Mouse (Mus musculus) kidney, embryonic 16.5 days (tissue): ENCODE measurements at regions not wholly inside any gene's neighbourhood (a gene's known extent, or its start where the extent isn't known, plus 50 kb on each side); places are given as distances from the start of the nearest gene placed in this dataset.

Experiments
- ATAC-seq: fragments of 200-750 bp; cut with Nextera tagmentation; 2 replicates; pipeline ENCODE4 v1.8.0; 2017; ENCODE audit warnings: moderate TSS enrichment; ENCODE audit not compliant: low FRiP score, low TSS enrichment
- H3K27ac ChIP-seq: fragments of 300-500 bp; sonication (generic); 2 replicates; pipeline ENCODE4 v1.5.1; 2014; ENCODE audit warnings: low read length
- H3K27me3 ChIP-seq: fragments of 300-500 bp; sonication (generic); 2 replicates; pipeline ENCODE4 v1.6.1; 2014; ENCODE audit warnings: low read length, control low read depth, mixed read lengths; ENCODE audit not compliant: insufficient read depth
- H3K36me3 ChIP-seq: fragments of 300-500 bp; sonication (generic); 2 replicates; pipeline ENCODE4 v1.6.1; 2014; ENCODE audit warnings: low read length, control low read depth, mixed read lengths; ENCODE audit not compliant: insufficient read depth
- H3K4me1 ChIP-seq: fragments of 300-500 bp; sonication (generic); 2 replicates; pipeline ENCODE4 v1.6.1; 2014; ENCODE audit warnings: low read length, control low read depth, mixed read lengths; ENCODE audit not compliant: insufficient read depth
- H3K4me2 ChIP-seq: fragments of 300-500 bp; sonication (generic); replicated peaks from 2 replicates; pipeline ENCODE4 v1.6.1; 2014; ENCODE audit warnings: low read depth, low read length
- H3K4me3 ChIP-seq: fragments of 300-500 bp; sonication (generic); 2 replicates; pipeline ENCODE4 v1.5.1; 2014; ENCODE audit warnings: mild to moderate bottlenecking, low read length
- H3K9ac ChIP-seq: fragments of 300-500 bp; sonication (generic); replicated peaks from 2 replicates; pipeline ENCODE4 v1.6.1; 2014; ENCODE audit warnings: low read length
- H3K9me3 ChIP-seq: fragments of 300-500 bp; sonication (generic); 2 replicates; pipeline ENCODE4 v1.6.1; 2016; ENCODE audit warnings: low read length, control low read depth
- WGBS: fragments of 180-500 bp; shearing (Covaris S2); extraction: QIAGEN DNeasy Blood & Tissue Kit; methylation state at CpG from one replicate; pipeline ENCODE4 v1.1.7; 2014; 5-methylcytosine and 5-hydroxymethylcytosine counted together

DNA sequence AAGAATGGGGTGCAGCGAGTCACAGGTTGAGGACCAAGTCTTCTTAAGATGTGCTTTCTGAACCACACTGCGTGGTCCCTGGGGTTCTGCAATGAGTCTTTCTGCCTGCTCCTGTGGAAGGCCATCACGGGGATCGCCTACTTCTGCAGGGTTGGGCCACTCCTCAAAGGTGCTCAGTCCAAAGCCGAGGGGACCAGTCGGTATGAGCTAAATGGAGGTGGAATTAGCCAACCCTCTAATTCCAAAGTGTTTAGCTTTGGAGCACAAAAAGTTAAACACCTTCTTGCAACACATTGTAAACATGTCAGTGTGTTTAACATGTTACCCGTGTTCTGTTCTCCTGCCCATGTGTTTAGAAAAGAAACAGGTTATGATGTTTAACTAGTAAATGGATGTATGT, 225.1 kb downstream of the Srbd1 start:
- Histone ChIP-seq H3K9me3 (no peaks in the 10 kb centered on the region), H3K4me2 (no peak overlapping the region), H3K9ac (no peak overlapping the region), H3K4me1 (0 out of 2 replicates have a peak, but pooled peaks cover 3% of the 10 kb centered on the region), H3K4me3 (no peak overlapping the region), H3K27ac (no peak overlapping the region), H3K36me3 (no peaks in the 10 kb centered on the region), H3K27me3 (no peaks in the 10 kb centered on the region; the same call in none of the 2 replicates)
- no peak for ATAC-seq
- WGBS = 82% methylated on average over 7 of the region's 7 CpGs

GRCm38 (mm10) chr17:85915870-85916269, 227.8 kb upstream of the Six2 start:
- H3K9ac ChIP-seq = no peak overlapping the region
- 89% methylated on average over 3 of the region's 3 CpGs for WGBS
- no peak for ATAC-seq
- H3K36me3 ChIP-seq = no peaks in the 10 kb centered on the region
- H3K27ac ChIP-seq = no peak overlapping the region
- H3K27me3 ChIP-seq = no peaks in the 10 kb centered on the region; the same call in 1 of the 2 replicates
- no peak overlapping the region for H3K4me2 ChIP-seq
- H3K4me1 ChIP-seq = no peaks in the 10 kb centered on the region
- H3K4me3 ChIP-seq = no peak overlapping the region
- H3K9me3 ChIP-seq = no peaks in the 10 kb centered on the region

DNA sequence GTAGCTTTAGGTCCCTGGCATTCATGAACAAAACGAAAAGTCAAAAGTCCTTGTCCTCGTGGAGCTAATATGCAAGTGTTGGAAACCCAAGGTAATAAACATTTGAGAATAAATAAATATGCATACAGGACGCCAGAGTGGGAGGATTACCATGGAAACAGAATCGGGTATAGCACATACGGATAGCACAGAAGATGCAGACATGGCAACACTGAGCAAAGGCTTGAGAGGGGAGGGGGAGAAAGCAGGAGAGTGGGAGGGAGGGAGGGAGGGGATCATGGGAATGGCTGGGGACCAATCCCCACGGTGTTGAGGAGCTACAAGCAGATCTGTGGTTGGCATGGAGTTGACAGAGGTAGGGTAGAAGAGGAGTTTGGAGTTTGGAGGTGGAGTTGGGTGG, 226.0 kb upstream of the Six2 start:
- Histone ChIP-seq H3K27ac (no peak overlapping the region), H3K9me3 (no peaks in the 10 kb centered on the region), H3K4me3 (no peak overlapping the region), H3K36me3 (no peaks in the 10 kb centered on the region), H3K4me2 (no peak overlapping the region), H3K9ac (no peak overlapping the region), H3K4me1 (no peaks in the 10 kb centered on the region), H3K27me3 (no peaks in the 10 kb centered on the region; the same call in 1 of the 2 replicates)
- no peak for ATAC-seq
- WGBS = 74% methylated on average over 6 of the region's 6 CpGs

DNA sequence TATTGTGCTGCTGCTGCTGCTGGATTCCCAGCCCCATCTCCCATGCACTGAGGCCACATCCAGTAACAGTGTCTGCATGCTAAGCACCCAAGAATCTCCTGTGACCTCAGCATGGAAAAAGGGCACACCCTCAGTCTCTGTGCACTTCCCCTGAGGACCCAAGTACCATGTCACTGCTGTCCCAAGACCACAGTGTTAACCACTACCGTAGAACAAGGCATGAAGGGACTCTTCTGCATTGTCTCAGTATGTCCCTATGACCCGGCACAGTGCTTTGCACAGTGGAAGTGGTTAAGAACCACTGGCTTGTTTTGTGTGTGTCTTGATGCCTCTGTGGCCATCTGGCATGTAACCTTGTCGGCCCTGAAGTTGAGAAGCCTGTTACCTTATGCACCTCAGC, 220.6 kb upstream of the Six2 start:
- Histone ChIP-seq H3K9ac (no peak overlapping the region), H3K4me1 (no peaks in the 10 kb centered on the region), H3K4me3 (no peak overlapping the region), H3K9me3 (0 out of 2 replicates have a peak, but pooled peaks cover 6% of the 10 kb centered on the region), H3K27ac (no peak overlapping the region), H3K4me2 (no peak overlapping the region), H3K36me3 (no peaks in the 10 kb centered on the region), H3K27me3 (no peaks in the 10 kb centered on the region)
- 90% methylated on average over 3 of the region's 3 CpGs for WGBS
- ATAC-seq = no peak

GRCm38 (mm10) chr17:85906597-85907187, 218.6 kb upstream of the Six2 start:
- H3K9me3 ChIP-seq = 0 out of 2 replicates have a peak, but pooled peaks cover 6% of the 10 kb centered on the region
- no peak for ATAC-seq
- no peak overlapping the region for H3K4me2 ChIP-seq
- no peaks in the 10 kb centered on the region for H3K36me3 ChIP-seq
- no peaks in the 10 kb centered on the region for H3K4me1 ChIP-seq
- H3K27ac ChIP-seq = no peak overlapping the region
- no peaks in the 10 kb centered on the region for H3K27me3 ChIP-seq
- 80% methylated on average over 4 of the region's 4 CpGs for WGBS
- no peak overlapping the region for H3K4me3 ChIP-seq
- no peak overlapping the region for H3K9ac ChIP-seq

- 56% methylated on average over 2 of the region's 2 CpGs for WGBS
- Histone ChIP-seq H3K27ac (no peak overlapping the region), H3K9ac (no peak overlapping the region), H3K27me3 (no peaks in the 10 kb centered on the region), H3K4me3 (no peak overlapping the region), H3K4me2 (no peak overlapping the region), H3K36me3 (no peaks in the 10 kb centered on the region), H3K9me3 (0 out of 2 replicates have a peak, but pooled peaks cover 6% of the 10 kb centered on the region), H3K4me1 (no peaks in the 10 kb centered on the region)
- no peak for ATAC-seq
Measured at GRCm38 (mm10) chr17:85902575-85902974, 214.5 kb upstream of the Six2 start.

DNA sequence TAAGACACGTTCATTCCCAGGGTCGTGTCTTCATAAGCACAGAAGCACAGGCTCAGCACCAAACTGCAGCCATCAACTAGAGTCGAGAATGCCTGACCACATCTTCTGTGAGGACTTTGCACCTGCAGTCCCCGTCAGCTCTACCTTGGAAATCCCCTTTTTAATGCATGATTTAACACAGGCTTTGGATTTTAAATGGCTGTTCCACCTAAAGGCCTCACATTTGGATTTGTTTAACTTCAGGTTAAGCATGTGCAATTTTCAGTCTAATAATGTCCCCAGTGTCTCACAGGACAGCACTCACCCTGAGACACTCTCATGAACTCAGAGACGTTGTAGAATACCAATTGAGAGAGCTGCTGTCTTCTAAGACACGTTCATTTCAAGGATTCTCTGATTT, 211.0 kb upstream of the Six2 start:
- no peak overlapping the region for H3K4me3 ChIP-seq
- no peaks in the 10 kb centered on the region for H3K9me3 ChIP-seq
- 67% methylated on average over 6 of the region's 6 CpGs for WGBS
- H3K36me3 ChIP-seq = no peaks in the 10 kb centered on the region
- no peaks in the 10 kb centered on the region for H3K4me1 ChIP-seq
- H3K27ac ChIP-seq = no peak overlapping the region
- no peak overlapping the region for H3K4me2 ChIP-seq
- no peak overlapping the region for H3K9ac ChIP-seq
- H3K27me3 ChIP-seq = no peaks in the 10 kb centered on the region
- ATAC-seq = no peak

- Histone ChIP-seq H3K9ac (no peak overlapping the region), H3K27me3 (no peaks in the 10 kb centered on the region), H3K4me1 (no peaks in the 10 kb centered on the region), H3K4me3 (no peak overlapping the region), H3K27ac (no peak overlapping the region), H3K36me3 (no peaks in the 10 kb centered on the region), H3K9me3 (no peaks in the 10 kb centered on the region), H3K4me2 (no peak overlapping the region)
- no peak for ATAC-seq
- 85% methylated on average over 5 of the region's 5 CpGs for WGBS
Measured at GRCm38 (mm10) chr17:85895978-85896377, 207.9 kb upstream of the Six2 start.

DNA sequence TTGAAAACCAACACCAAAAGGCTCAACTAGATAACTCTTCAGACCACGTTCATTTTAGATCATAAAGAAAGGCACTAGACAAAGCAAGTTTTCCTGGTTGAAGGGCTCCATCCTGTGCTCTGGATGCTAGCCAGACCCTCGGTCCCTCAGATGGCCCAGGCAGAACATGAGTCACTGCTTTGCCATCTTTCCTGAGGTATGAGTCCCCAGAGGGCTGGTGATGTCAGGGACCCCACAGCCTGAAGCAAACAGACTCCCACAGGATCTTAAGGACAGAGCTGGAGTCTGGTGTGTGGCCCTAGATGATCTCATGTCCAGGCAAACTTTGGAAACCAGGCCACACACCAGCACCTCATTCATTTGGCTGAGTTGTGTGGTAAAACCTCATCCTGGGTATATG, 203.2 kb upstream of the Six2 start:
- Histone ChIP-seq H3K36me3 (no peaks in the 10 kb centered on the region), H3K4me3 (no peak overlapping the region), H3K9ac (no peak overlapping the region), H3K27ac (no peak overlapping the region), H3K27me3 (no peaks in the 10 kb centered on the region; the same call in 1 of the 2 replicates), H3K9me3 (no peaks in the 10 kb centered on the region), H3K4me2 (no peak overlapping the region), H3K4me1 (no peaks in the 10 kb centered on the region)
- ATAC-seq = no peak
- WGBS = 57% methylated on average over 2 of the region's 2 CpGs

DNA sequence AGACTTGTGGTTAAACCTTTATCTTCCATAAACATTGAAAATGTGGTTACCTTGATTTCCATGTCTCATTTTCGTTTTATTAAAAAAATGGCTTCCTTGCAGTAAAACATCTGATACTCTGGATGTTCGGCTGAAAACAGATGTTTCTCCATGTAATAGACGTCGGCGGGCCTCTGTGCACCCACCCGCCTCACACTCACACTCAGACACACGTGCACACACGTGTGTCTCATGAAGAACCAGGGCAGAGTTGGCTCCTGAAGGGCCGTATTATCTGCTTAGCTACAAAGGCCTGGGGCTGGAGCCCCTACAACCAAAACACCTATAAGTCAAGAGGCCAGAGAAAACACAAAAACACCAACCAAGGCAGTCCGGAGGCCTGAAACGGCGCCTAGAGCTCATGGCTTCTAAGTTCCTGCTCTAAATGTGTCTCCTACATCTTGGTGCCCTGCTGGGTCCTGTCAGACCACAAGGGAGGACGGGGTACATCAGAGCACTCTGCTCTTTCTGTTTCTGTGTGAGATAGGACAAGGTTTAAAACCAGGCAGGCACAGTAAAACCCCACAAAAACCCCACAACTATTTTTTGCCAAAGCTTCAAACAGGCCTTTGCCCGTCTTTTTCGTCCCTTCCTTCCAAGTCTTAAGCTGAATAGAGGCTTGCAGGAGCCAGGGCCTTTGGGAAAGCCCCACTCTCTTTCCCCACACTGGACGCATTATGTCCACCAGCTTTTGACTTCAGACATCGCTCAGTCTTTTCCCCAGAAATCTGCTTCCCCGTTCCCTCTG, 201.9 kb upstream of the Six2 start:
- Histone ChIP-seq H3K4me3 (no peak overlapping the region), H3K4me1 (no peaks in the 10 kb centered on the region), H3K36me3 (no peaks in the 10 kb centered on the region), H3K9ac (no peak overlapping the region), H3K9me3 (no peaks in the 10 kb centered on the region), H3K4me2 (no peak overlapping the region), H3K27ac (no peak overlapping the region), H3K27me3 (no peaks in the 10 kb centered on the region; the same call in 1 of the 2 replicates)
- 77% methylated on average over 18 of the region's 18 CpGs for WGBS
- no peak for ATAC-seq
